Mouse (Mus musculus) liver, adult 2 months (tissue): ENCODE data around the gene Lrrc34. TPM values are rescaled to one million over a fixed set of nuclear protein-coding genes. Genes with fewer than 3 reads are reported as not detected.
A peak's percentile ranks its signal among the peaks of the same experiment; 100 is the strongest.

Experiments used
- DNase-seq: peaks from one replicate; pipeline ENCODE4 v3.0.0-alpha.2; 2011; ENCODE audit warnings: low read depth, low spot score; ENCODE audit errors: extremely low read depth
- H3K27ac ChIP-seq: fragments of 200-500 bp; replicated peaks from 2 replicates; pipeline ENCODE4 v1.5.1; 2012; ENCODE audit warnings: low read depth, mild to moderate bottlenecking, control low read depth, inconsistent platforms, low read length; ENCODE audit not compliant: insufficient read depth
- H3K27me3 ChIP-seq: fragments of 200-500 bp; 2 replicates; pipeline ENCODE4 v1.6.1; 2012; ENCODE audit warnings: mild to moderate bottlenecking, moderate library complexity, low read length, inconsistent platforms; ENCODE audit not compliant: control insufficient read depth, insufficient read depth
- H3K36me3 ChIP-seq: fragments of 200-500 bp; 2 replicates; pipeline ENCODE4 v1.6.1; 2012; ENCODE audit warnings: low read length, inconsistent platforms; ENCODE audit not compliant: control insufficient read depth, insufficient read depth
- H3K4me1 ChIP-seq: fragments of 200-500 bp; 2 replicates; pipeline ENCODE4 v1.6.1; 2011; ENCODE audit warnings: low read length; ENCODE audit not compliant: control insufficient read depth, insufficient read depth
- H3K4me3 ChIP-seq: fragments of 200-500 bp; 2 replicates; pipeline ENCODE4 v1.5.1; 2011; ENCODE audit warnings: low read depth, mild to moderate bottlenecking, control low read depth, low read length, moderate library complexity; ENCODE audit not compliant: insufficient read depth
- H3K79me2 ChIP-seq: fragments of 200-500 bp; 2 replicates; pipeline ENCODE4 v1.6.1; 2012; ENCODE audit warnings: inconsistent platforms, mild to moderate bottlenecking, low read length, moderate library complexity; ENCODE audit not compliant: control insufficient read depth, insufficient read depth
- H3K9ac ChIP-seq: fragments of 200-500 bp; 2 replicates; pipeline ENCODE4 v1.6.1; 2012; ENCODE audit warnings: low read depth, mild to moderate bottlenecking, control low read depth, inconsistent platforms, low read length
- CTCF ChIP-seq: fragments of 200-500 bp; IDR thresholded peaks from 2 replicates; pipeline ENCODE4 v1.5.1; 2011; ENCODE audit warnings: low read depth, low read length, control low read depth
- POLR2A ChIP-seq: fragments of 200-500 bp; IDR thresholded peaks from 2 replicates; pipeline ENCODE4 v1.6.1; 2011; ENCODE audit warnings: low read length, control low read depth; ENCODE audit not compliant: insufficient read depth; ENCODE audit errors: extremely low read depth
- WGBS: fragments of 180-500 bp; shearing (Covaris S2); methylation state at CpG from one replicate; pipeline ENCODE4 v1.1.7; 2018; 5-methylcytosine and 5-hydroxymethylcytosine counted together
- polyA plus RNA-seq: library from polyadenylated mRNA; depleted of rRNA; stranded (reverse); fragments of >200 nt; gene quantifications from 2 replicates; pipeline ENCODE4 v1.2.3, GENCODE M21; 2012
- total RNA-seq: library from RNA; depleted of rRNA; stranded (reverse); fragments of >200 nt; gene quantifications from 2 replicates; pipeline ENCODE4 v1.2.3, GENCODE M21; 2014

Lrrc34 gene
- total and polyA plus RNA-seq, 2 experiments: 0.09 TPM; not detected in 1

DNA sequence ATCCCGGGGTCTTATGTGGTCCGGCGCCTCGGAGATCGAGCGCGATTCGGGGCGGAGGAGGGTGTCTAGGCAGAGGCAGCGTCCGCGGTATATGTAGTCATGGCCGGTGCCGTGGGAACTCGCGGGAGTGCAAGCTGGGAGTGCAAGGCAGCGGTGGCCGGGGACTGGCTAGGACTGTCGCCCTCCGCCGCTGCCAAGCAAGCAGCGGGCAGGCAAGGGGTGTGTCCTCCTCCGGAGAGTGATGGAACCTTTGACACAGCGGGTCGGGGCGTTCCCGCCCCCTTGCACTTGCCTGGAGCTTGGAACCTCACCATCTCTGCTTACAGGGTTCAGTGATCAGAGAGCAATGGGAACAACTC lies 45.0 kb downstream of the Lrrc34 start:
- DNase-seq: peak; percentile 90
- Histone ChIP-seq H3K9ac (peak overlapping the region; percentile 93), H3K4me1 (peaks cover 4% of the 10 kb centered on the region; the same call in 1 of the 2 replicates), H3K4me3 (peak overlapping the region; percentile 89), H3K36me3 (peaks cover 10% of the 10 kb centered on the region), H3K79me2 (peaks cover 10% of the 10 kb centered on the region; the same call in 1 of the 2 replicates), H3K27ac (peak overlapping the region; percentile 95), H3K27me3 (no peaks in the 10 kb centered on the region)
- TF ChIP-seq CTCF: no peak
- under 1% methylated on average over 27 of the region's 27 CpGs for WGBS

DNA sequence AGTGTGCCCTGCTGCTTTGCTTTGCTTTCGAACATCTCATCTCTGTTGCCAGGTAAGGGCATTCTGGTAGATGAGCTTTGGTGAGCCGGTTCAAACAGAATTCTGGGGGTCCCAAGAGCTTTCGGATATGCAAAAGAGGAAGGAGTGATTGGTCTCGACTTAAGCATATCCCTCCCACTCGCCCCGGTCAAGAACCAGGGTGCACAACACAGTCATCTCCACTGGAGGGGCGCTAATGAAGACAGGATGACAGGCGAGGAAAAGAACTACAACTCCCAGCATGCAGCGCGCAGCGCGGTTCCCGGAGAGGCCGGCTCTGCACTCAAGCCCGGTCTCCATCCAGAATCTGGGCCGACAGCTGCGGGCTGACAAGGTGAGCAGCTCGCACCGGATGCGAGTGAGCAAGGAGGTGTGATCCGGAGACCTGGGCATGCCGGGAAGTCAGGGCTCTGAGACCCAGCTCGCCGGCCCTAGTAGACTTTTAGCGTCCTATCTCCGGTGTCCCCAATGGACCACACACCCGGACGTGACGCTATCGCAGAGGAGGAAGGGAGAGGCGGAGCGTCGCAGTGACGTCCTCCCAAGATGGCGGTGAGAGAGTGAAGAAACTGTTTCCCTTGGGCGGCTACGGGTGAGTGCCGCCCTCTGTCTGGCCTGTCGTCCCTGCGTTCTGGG lies 45.5 kb downstream of the Lrrc34 start, which contains the start of gene Mynn:
Gene Mynn (plus strand): TSS at position 1 of the 675 bp plus-strand sequence.
- no peaks in the 10 kb centered on the region for H3K27me3 ChIP-seq
- TF ChIP-seq POLR2A (0 out of 2 replicates have a peak, but pooled peaks have one; percentile 49), CTCF (peak; percentile 63)
- WGBS: under 1% methylated on average over 40 of the region's 40 CpGs
- peak within 1 kb of the TSS; percentile 93 for H3K9ac ChIP-seq
- peak within 1 kb of the TSS; percentile 89 for H3K4me3 ChIP-seq
- H3K79me2 ChIP-seq: peaks cover 6% of the 10 kb centered on the region; the same call in 1 of the 2 replicates
- peak; percentile 89 for DNase-seq
- peaks cover 4% of the 10 kb centered on the region; the same call in 1 of the 2 replicates for H3K4me1 ChIP-seq
- peak within 1 kb of the TSS; percentile 95 for H3K27ac ChIP-seq
- peaks cover 5% of the 10 kb centered on the region; the same call in 1 of the 2 replicates for H3K36me3 ChIP-seq

DNA sequence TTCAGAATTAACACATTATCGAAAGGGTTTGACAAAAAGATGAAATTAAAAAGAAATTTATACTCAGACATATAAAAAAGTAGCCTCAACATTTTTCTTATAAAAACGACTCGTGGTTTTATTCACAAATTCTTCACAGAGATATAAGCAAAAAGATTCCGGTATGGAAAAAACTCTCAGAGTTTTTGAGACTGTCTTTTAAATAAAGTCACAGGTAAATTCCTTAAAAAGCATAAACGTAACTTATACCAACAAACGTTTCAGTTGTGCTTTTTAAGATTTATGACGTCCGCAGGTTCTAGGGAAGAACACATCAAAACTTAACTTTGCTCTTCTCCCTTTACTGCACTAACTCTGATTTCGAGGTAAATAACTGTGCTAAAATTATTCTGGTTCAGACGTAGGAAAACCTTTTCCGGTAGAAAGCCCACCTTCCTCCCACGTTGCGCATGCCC lies 46.0 kb downstream of the Lrrc34 start:
- Histone ChIP-seq H3K4me3 (peak overlapping the region; percentile 89), H3K27ac (peak overlapping the region; percentile 95), H3K4me1 (peaks cover 4% of the 10 kb centered on the region; the same call in 1 of the 2 replicates), H3K27me3 (no peaks in the 10 kb centered on the region), H3K79me2 (peaks cover 6% of the 10 kb centered on the region; the same call in 1 of the 2 replicates), H3K36me3 (peaks cover 3% of the 10 kb centered on the region; the same call in 1 of the 2 replicates), H3K9ac (peak overlapping the region; percentile 57)
- WGBS: under 1% methylated on average over 13 of the region's 13 CpGs
- TF ChIP-seq CTCF: no peak
- TF ChIP-seq POLR2A: no peak
- DNase-seq: no peak

DNA sequence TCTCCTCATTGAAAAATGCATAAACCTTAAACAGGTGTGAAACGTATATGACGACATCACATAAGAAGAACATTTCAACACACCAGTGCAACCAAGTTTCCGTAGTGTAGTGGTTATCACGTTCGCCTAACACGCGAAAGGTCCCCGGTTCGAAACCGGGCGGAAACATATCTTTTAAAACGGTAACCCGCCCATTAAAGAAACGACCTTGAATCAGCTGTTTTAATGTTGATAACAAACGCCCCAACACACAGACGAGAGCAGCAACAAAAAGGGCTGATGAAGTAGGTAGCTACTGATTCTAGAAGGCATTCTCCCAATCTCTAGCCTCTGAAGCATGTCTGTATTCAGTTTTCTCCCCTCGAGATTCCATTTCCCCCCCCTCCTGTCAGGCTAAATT lies 46.5 kb downstream of the Lrrc34 start:
- Histone ChIP-seq H3K79me2 (peaks cover 6% of the 10 kb centered on the region; the same call in 1 of the 2 replicates), H3K9ac (no peak overlapping the region), H3K27me3 (no peaks in the 10 kb centered on the region), H3K4me3 (peak overlapping the region; percentile 88; the same call in 1 of the 2 replicates), H3K4me1 (peaks cover 4% of the 10 kb centered on the region; the same call in 1 of the 2 replicates), H3K27ac (no peak overlapping the region), H3K36me3 (peaks cover 2% of the 10 kb centered on the region; the same call in 1 of the 2 replicates)
- under 1% methylated on average over 17 of the region's 17 CpGs for WGBS
- TF ChIP-seq CTCF: no peak
- TF ChIP-seq POLR2A: no peak
- DNase-seq: peak; percentile 85

DNA sequence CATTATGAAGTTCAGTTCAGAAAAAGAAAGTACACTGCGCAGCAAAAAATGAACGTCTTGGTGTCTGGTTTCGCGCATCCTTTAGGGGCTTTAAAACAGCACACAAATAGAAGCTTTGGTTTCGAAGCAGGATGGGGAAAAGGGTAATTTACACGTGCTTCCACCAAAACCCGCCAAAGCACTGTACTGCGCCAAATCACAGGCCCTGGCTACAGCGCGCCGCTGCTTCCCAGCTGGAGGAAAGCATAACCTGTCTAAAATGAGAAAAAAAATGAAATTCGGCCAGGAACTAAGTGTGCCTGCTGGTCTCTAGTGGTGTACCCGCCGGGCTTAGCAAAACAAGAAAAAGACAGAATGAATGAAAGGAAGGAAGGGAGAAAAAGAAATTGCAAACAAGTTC lies 47.0 kb downstream of the Lrrc34 start:
- H3K27ac ChIP-seq: 0 out of 2 replicates have a peak overlapping the region, but pooled peaks have one; percentile 51
- H3K4me3 ChIP-seq: peak overlapping the region; percentile 88
- TF ChIP-seq POLR2A (no peak), CTCF (no peak)
- H3K79me2 ChIP-seq: peaks cover 6% of the 10 kb centered on the region; the same call in 1 of the 2 replicates
- H3K9ac ChIP-seq: peak overlapping the region; percentile 63
- H3K36me3 ChIP-seq: no peaks in the 10 kb centered on the region
- WGBS: 2% methylated on average over 14 of the region's 14 CpGs
- no peaks in the 10 kb centered on the region for H3K27me3 ChIP-seq
- H3K4me1 ChIP-seq: peaks cover 4% of the 10 kb centered on the region; the same call in 1 of the 2 replicates
- peak; percentile 56 for DNase-seq
